Mouse (Mus musculus) c-Kit-positive CD71-negative TER-119-negative erythroid progenitor cells, embryonic 14.5 days (primary cell): ENCODE measurements at regions not wholly inside any gene's neighbourhood (a gene's known extent, or its start where the extent isn't known, plus 50 kb on each side); places are given as distances from the start of the nearest gene placed in this dataset.
A peak's percentile ranks its signal among the peaks of the same experiment; 100 is the strongest.

ENCODE experiments used
- DNase-seq: peaks from one replicate; pipeline ENCODE4 v3.0.0-alpha.2; 2013; ENCODE audit warnings: low read depth

- DNase-seq, result no peak
Observed at GRCm38 (mm10) chr13:112038556-112039304, 229.9 kb upstream of the Map3k1 start.

- DNase-seq, result no peak
Observed at GRCm38 (mm10) chr13:112039422-112040145, 230.8 kb upstream of the Map3k1 start.

GRCm38 (mm10) chr13:112043524-112044246 lies 234.9 kb upstream of the Map3k1 start:
- no peak for DNase-seq

GRCm38 (mm10) chr13:112044372-112044771 lies 235.6 kb upstream of the Map3k1 start:
- no peak for DNase-seq

GRCm38 (mm10) chr13:112046247-112047211 lies 237.7 kb upstream of the Map3k1 start:
- no peak for DNase-seq

GRCm38 (mm10) chr13:112047408-112047807 lies 238.6 kb upstream of the Map3k1 start:
- no peak for DNase-seq

GRCm38 (mm10) chr13:112047874-112048273 lies 239.1 kb upstream of the Map3k1 start:
- DNase-seq, result no peak

GRCm38 (mm10) chr13:112048327-112048726 lies 239.5 kb upstream of the Map3k1 start:
- no peak for DNase-seq

GRCm38 (mm10) chr13:112050892-112051291 lies 237.4 kb upstream of the Ankrd55 start:
- DNase-seq, result no peak

- DNase-seq, result no peak
Observed at GRCm38 (mm10) chr13:112052011-112052410, 236.2 kb upstream of the Ankrd55 start.

GRCm38 (mm10) chr13:112052456-112052855 lies 235.8 kb upstream of the Ankrd55 start:
- DNase-seq, result no peak

- DNase-seq, result no peak
Observed at GRCm38 (mm10) chr13:112054879-112055371, 233.3 kb upstream of the Ankrd55 start.

GRCm38 (mm10) chr13:112058218-112058617 lies 230.0 kb upstream of the Ankrd55 start:
- no peak for DNase-seq

GRCm38 (mm10) chr13:112058771-112059170 lies 229.5 kb upstream of the Ankrd55 start:
- no peak for DNase-seq

GRCm38 (mm10) chr13:112062024-112062423 lies 226.2 kb upstream of the Ankrd55 start:
- DNase-seq, result no peak

- peak; percentile 34 for DNase-seq
Observed at GRCm38 (mm10) chr13:112063409-112064111, 224.7 kb upstream of the Ankrd55 start.

- DNase-seq, result no peak
Observed at GRCm38 (mm10) chr13:112064681-112065080, 223.6 kb upstream of the Ankrd55 start.

- no peak for DNase-seq
Observed at GRCm38 (mm10) chr13:112067066-112067847, 221.0 kb upstream of the Ankrd55 start.

GRCm38 (mm10) chr13:112070757-112071156 lies 217.5 kb upstream of the Ankrd55 start:
- no peak for DNase-seq
